Comparison of ENCODE assay signal across 7 mouse cellular contexts in the genomic region with DNA sequence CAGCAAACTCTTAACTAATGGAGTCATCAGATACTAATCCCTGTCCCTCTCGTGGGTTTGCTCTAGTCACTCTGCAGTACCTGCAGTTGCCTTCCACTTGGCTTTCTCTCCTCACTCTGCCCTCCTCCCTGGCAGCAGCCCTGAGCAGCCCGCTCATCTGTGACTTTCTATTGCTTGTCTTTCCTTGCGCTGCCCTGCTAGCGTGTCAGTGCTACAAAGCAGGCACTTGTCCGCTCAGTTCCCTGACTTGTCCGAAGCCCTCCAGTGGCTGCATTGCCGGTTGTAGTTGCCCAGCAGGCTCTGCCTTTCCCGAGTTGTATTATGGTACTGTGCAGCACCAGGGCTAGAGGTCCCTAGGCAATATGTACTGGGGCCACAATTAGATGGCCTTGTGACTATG.
DNase-seq lines count a peak whose midpoint lies in the region; ATAC-seq and TF ChIP-seq lines count a peak whose summit lies in the region.

No protein-coding gene starts in this region.

- ATAC-seq in hindbrain, embryonic 14.5 days (ENCODE audit: low FRiP score): peak; percentile 14; the same call in 1 of the 2 replicates
- peak; percentile 55; the same call in 1 of the 2 replicates for ATAC-seq in midbrain, postnatal 0 days (ENCODE audit: low FRiP score)

- no peak overlapping the region for H3K27ac ChIP-seq in hindbrain, embryonic 14.5 days
- 0 out of 2 replicates have a peak overlapping the region, but pooled peaks have one; percentile 34 for H3K27ac ChIP-seq in midbrain, postnatal 0 days (ENCODE audit: low read depth, low read length)

- H3K4me2 ChIP-seq in hindbrain, embryonic 14.5 days (replicated peaks): no peak overlapping the region
- no peak overlapping the region for H3K4me2 ChIP-seq in midbrain, postnatal 0 days (ENCODE audit: low read depth, low read length, poor library complexity, severe bottlenecking)

- H3K27me3 ChIP-seq in hindbrain, embryonic 14.5 days (ENCODE audit: control insufficient read depth, insufficient read depth, low read length): no peaks in the 10 kb centered on the region
- H3K27me3 ChIP-seq in midbrain, postnatal 0 days (ENCODE audit: insufficient read depth, low read length): no peaks in the 10 kb centered on the region

- H3K9me3 ChIP-seq in hindbrain, embryonic 14.5 days (ENCODE audit: control insufficient read depth, low read length): no peaks in the 10 kb centered on the region
- H3K9me3 ChIP-seq in midbrain, postnatal 0 days (ENCODE audit: low read length): no peaks in the 10 kb centered on the region

- H3K36me3 ChIP-seq in hindbrain, embryonic 14.5 days (replicated peaks; ENCODE audit: control insufficient read depth, insufficient read depth): no peaks in the 10 kb centered on the region
- H3K36me3 ChIP-seq in midbrain, postnatal 0 days (ENCODE audit: insufficient read depth, low read length): no peaks in the 10 kb centered on the region

- peak; percentile 34 for DNase-seq in ovary, postnatal 36 days (ENCODE audit: low spot score)
- no peak for DNase-seq in ovary, postnatal 14 days (ENCODE audit: low spot score)
- peak; percentile 72 for DNase-seq in cerebellum, adult 9-11 months
- DNase-seq in hindbrain, embryonic 14.5 days (ENCODE audit: low spot score): no peak
- DNase-seq in midbrain, postnatal 0 days (ENCODE audit: low spot score): peak; percentile 74
- no peak for DNase-seq in lung, postnatal 14 days
- no peak for DNase-seq in left cerebral cortex, adult 18-20 months (ENCODE audit: low spot score in 2 of 2)

- no peak overlapping the region for H3K9ac ChIP-seq in hindbrain, embryonic 14.5 days
- no peak overlapping the region for H3K9ac ChIP-seq in midbrain, postnatal 0 days (replicated peaks; ENCODE audit: low read length, poor library complexity, severe bottlenecking)

- H3K4me1 ChIP-seq in hindbrain, embryonic 14.5 days (replicated peaks; ENCODE audit: control insufficient read depth, insufficient read depth, low read length): peaks cover 69% of the 10 kb centered on the region
- H3K4me1 ChIP-seq in midbrain, postnatal 0 days (ENCODE audit: insufficient read depth, low read length): peaks cover 47% of the 10 kb centered on the region

- 13% methylated on average over 8 of the region's 8 CpGs for WGBS in hindbrain, embryonic 14.5 days
- WGBS in midbrain, postnatal 0 days: 20% methylated on average over 8 of the region's 8 CpGs

- TF ChIP-seq CTCF in midbrain, postnatal 0 days (IDR thresholded peaks at IDR 0.05): peak; percentile 41; the same call in 1 of the 2 replicates

- H3K4me3 ChIP-seq in hindbrain, embryonic 14.5 days (replicated peaks; ENCODE audit: low read length): no peak overlapping the region
- H3K4me3 ChIP-seq in midbrain, postnatal 0 days (ENCODE audit: low read depth, low read length): no peak overlapping the region

Comparison
In these comparisons a context has a peak if more than half of its experiments do, and no peak if none do; other contexts are left out.
1. DNase-seq: peak in ovary, postnatal 36 days (single experiment), cerebellum, adult 9-11 months (single experiment) and midbrain, postnatal 0 days (single experiment); none in ovary, postnatal 14 days (single experiment), hindbrain, embryonic 14.5 days (single experiment), lung, postnatal 14 days (single experiment) and left cerebral cortex, adult 18-20 months (0 of 2).